ENCODE assay signal across 27 mouse cellular contexts in the genomic region with DNA sequence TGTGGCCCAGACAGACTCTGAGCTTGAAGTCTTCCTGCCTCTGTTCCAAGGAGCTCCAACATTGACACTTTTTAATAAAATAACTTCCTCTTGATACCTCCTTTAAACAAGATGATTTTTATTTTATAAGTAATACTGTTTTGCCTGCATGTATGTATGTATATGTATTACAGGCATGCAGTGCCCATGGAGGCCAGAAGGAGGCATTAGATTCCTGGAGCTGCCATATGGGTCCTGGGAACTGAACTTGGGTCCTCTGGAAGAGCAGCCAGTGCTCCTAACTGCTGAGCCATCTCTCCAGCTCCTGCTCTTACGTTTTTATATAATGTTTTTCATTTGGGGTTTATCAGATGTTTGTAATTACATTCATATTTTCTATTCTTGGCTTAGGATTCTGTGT. TPM values are rescaled to one million over a fixed set of nuclear protein-coding genes. Genes with fewer than 3 reads are reported as not detected.
DNase-seq lines count a peak whose midpoint lies in the region; ATAC-seq and TF ChIP-seq lines count a peak whose summit lies in the region.
"Had no signal": no experiment of that assay in that cellular context is flagged by ENCODE, and none has a peak within 500 bp of the region (broad histone marks: within the 10 kb centered on the region; RNA-seq: fewer than 3 reads in every experiment).

No protein-coding gene starts in this region.

- H3K27ac ChIP-seq in forebrain, postnatal 0 days (ENCODE audit: low read depth, low read length): no peak overlapping the region
- H3K27ac ChIP-seq in forebrain, embryonic 15.5 days (replicated peaks): no peak overlapping the region
- H3K27ac ChIP-seq in layer of hippocampus, adult 2 months: no peak overlapping the region
- H3K27ac ChIP-seq in midbrain, postnatal 0 days (ENCODE audit: low read depth, low read length): no peak overlapping the region
- H3K27ac ChIP-seq in midbrain, embryonic 10.5 days (replicated peaks): no peak overlapping the region
- H3K27ac ChIP-seq: embryonic facial prominence, embryonic 10.5 days; heart, embryonic 15.5 days; hindbrain, embryonic 15.5 days; limb, embryonic 10.5 days; neural tube, embryonic 15.5 days had no signal

- H3K4me1 ChIP-seq in forebrain, postnatal 0 days (ENCODE audit: insufficient read depth): no peaks in the 10 kb centered on the region
- H3K4me1 ChIP-seq in forebrain, embryonic 15.5 days: peaks cover 5% of the 10 kb centered on the region; the same call in 1 of the 2 replicates
- no peaks in the 10 kb centered on the region for H3K4me1 ChIP-seq in midbrain, postnatal 0 days (ENCODE audit: insufficient read depth, low read length)
- no peaks in the 10 kb centered on the region for H3K4me1 ChIP-seq in midbrain, embryonic 10.5 days
- H3K4me1 ChIP-seq: heart, embryonic 15.5 days; hindbrain, embryonic 15.5 days had no signal

- no peaks in the 10 kb centered on the region for H3K36me3 ChIP-seq in forebrain, postnatal 0 days (ENCODE audit: insufficient read depth)
- no peaks in the 10 kb centered on the region for H3K36me3 ChIP-seq in forebrain, embryonic 15.5 days
- H3K36me3 ChIP-seq in midbrain, postnatal 0 days (ENCODE audit: insufficient read depth, low read length): no peaks in the 10 kb centered on the region
- H3K36me3 ChIP-seq in midbrain, embryonic 10.5 days: peaks cover 62% of the 10 kb centered on the region
- H3K36me3 ChIP-seq: heart, embryonic 15.5 days; hindbrain, embryonic 15.5 days; neural tube, embryonic 15.5 days had no signal

- H3K9me3 ChIP-seq in forebrain, postnatal 0 days (ENCODE audit: low read length): no peaks in the 10 kb centered on the region
- no peaks in the 10 kb centered on the region for H3K9me3 ChIP-seq in forebrain, embryonic 15.5 days
- no peaks in the 10 kb centered on the region for H3K9me3 ChIP-seq in midbrain, postnatal 0 days (ENCODE audit: low read length)
- no peaks in the 10 kb centered on the region for H3K9me3 ChIP-seq in midbrain, embryonic 10.5 days (replicated peaks)
- H3K9me3 ChIP-seq: embryonic facial prominence, embryonic 10.5 days; heart, embryonic 15.5 days; hindbrain, embryonic 15.5 days; limb, embryonic 10.5 days; megakaryocyte, embryonic 14.5 days; neural tube, embryonic 15.5 days had no signal

- H3K9ac ChIP-seq in forebrain, postnatal 0 days: no peak overlapping the region
- H3K9ac ChIP-seq in forebrain, embryonic 15.5 days (replicated peaks): no peak overlapping the region
- no peak overlapping the region for H3K9ac ChIP-seq in midbrain, postnatal 0 days (replicated peaks; ENCODE audit: low read length, poor library complexity, severe bottlenecking)
- H3K9ac ChIP-seq: heart, embryonic 15.5 days; hindbrain, embryonic 15.5 days; liver, postnatal 0 days; neural tube, embryonic 15.5 days had no signal

- WGBS in forebrain, postnatal 0 days: 84% methylated on average over 1 of the region's 1 CpGs
- WGBS in forebrain, embryonic 15.5 days: 92% methylated on average over 1 of the region's 1 CpGs
- 91% methylated on average over 1 of the region's 1 CpGs for WGBS in midbrain, postnatal 0 days
- 86% methylated on average over 1 of the region's 1 CpGs for WGBS in midbrain, embryonic 10.5 days

- H3K4me3 ChIP-seq in forebrain, postnatal 0 days (ENCODE audit: low read depth, low read length): no peak overlapping the region
- H3K4me3 ChIP-seq in forebrain, embryonic 15.5 days: no peak overlapping the region
- no peak overlapping the region for H3K4me3 ChIP-seq in layer of hippocampus, adult 2 months
- no peak overlapping the region for H3K4me3 ChIP-seq in midbrain, postnatal 0 days (ENCODE audit: low read depth, low read length)
- no peak overlapping the region for H3K4me3 ChIP-seq in midbrain, embryonic 10.5 days
- H3K4me3 ChIP-seq: embryonic facial prominence, embryonic 10.5 days; heart, embryonic 15.5 days; hindbrain, embryonic 15.5 days; limb, embryonic 10.5 days; megakaryocyte, embryonic 14.5 days; neural tube, embryonic 15.5 days had no signal

- H3K27me3 ChIP-seq in forebrain, postnatal 0 days (ENCODE audit: insufficient read depth, low read length): no peaks in the 10 kb centered on the region
- no peaks in the 10 kb centered on the region for H3K27me3 ChIP-seq in forebrain, embryonic 15.5 days
- no peaks in the 10 kb centered on the region for H3K27me3 ChIP-seq in midbrain, postnatal 0 days (ENCODE audit: insufficient read depth, low read length)
- H3K27me3 ChIP-seq in midbrain, embryonic 10.5 days (ENCODE audit: low read depth, poor library complexity, severe bottlenecking): no peaks in the 10 kb centered on the region
- H3K27me3 ChIP-seq: CH12.LX; heart, embryonic 15.5 days; hindbrain, embryonic 15.5 days; megakaryocyte, embryonic 14.5 days; neural tube, embryonic 15.5 days had no signal

- no peak overlapping the region for H3K4me2 ChIP-seq in forebrain, postnatal 0 days (ENCODE audit: low read depth)
- no peak overlapping the region for H3K4me2 ChIP-seq in forebrain, embryonic 15.5 days (replicated peaks)
- no peak overlapping the region for H3K4me2 ChIP-seq in midbrain, postnatal 0 days (ENCODE audit: low read depth, low read length, poor library complexity, severe bottlenecking)
- H3K4me2 ChIP-seq: heart, embryonic 15.5 days; hindbrain, embryonic 15.5 days; neural tube, embryonic 15.5 days had no signal

- no peak for ATAC-seq in forebrain, postnatal 0 days
- no peak for ATAC-seq in forebrain, embryonic 15.5 days (replicated peaks)
- ATAC-seq in midbrain, postnatal 0 days (ENCODE audit: low FRiP score): no peak
- ATAC-seq: intestine, embryonic 16.5 days; liver, postnatal 0 days; midbrain, embryonic 16.5 days had no signal

- no peak for DNase-seq in forebrain, postnatal 0 days
- no peak for DNase-seq in layer of hippocampus, adult 2 months (ENCODE audit: low spot score in 2 of 2)
- DNase-seq in layer of hippocampus, postnatal 14 days (ENCODE audit: low spot score in 2 of 2): no peak
- no peak for DNase-seq in midbrain, postnatal 0 days (ENCODE audit: low spot score)
- no peak for DNase-seq in midbrain, embryonic 10.5 days (ENCODE audit: low spot score)
- DNase-seq in retina, embryonic 14.5 days (ENCODE audit: low spot score): no peak
- DNase-seq in urinary bladder, postnatal 14 days (ENCODE audit: low spot score): no peak
- DNase-seq: adrenal gland, postnatal 36 days; cerebellum, adult 9-11 months; heart, postnatal 4 days; kidney, postnatal 4 days; layer of hippocampus, adult 9-11 months; liver; liver, postnatal 0 days; right cerebral cortex, postnatal 14 days; spleen, adult 18-20 months; thymus, postnatal 25 days had no signal

- 0 out of 2 replicates have a peak, but pooled peaks have one; percentile 13 for TF ChIP-seq CTCF in forebrain, postnatal 0 days (IDR thresholded peaks at IDR 0.05; ENCODE audit: low read depth)
- peak; percentile 48 for TF ChIP-seq CTCF in layer of hippocampus, adult 2 months (conservative IDR thresholded peaks at IDR 0.05)
- 0 out of 2 replicates have a peak, but pooled peaks have one; percentile 15 for TF ChIP-seq CTCF in midbrain, postnatal 0 days (IDR thresholded peaks at IDR 0.05)

RNA-seq across cellular contexts. Expression of gene Dlg1, which starts 9.0 kb away (rescaled TPM):
- total RNA-seq in forebrain, postnatal 0 days (2014; rRNA removed): 27.7 and 37.7 TPM in 2 replicates
- 6.6 and 11.3 TPM in 2 replicates for polyA plus RNA-seq in forebrain, postnatal 0 days (2015; fragmentation: Nextera tagmentation; extraction: Ambion mirVana)
- 17.7 and 20.9 TPM in 2 replicates for polyA plus RNA-seq in forebrain, embryonic 15.5 days (2015; fragmentation: Nextera tagmentation; extraction: Ambion mirVana)
- 10 to 100 TPM; 86.2 to 86.4 TPM for total RNA-seq in layer of hippocampus, adult 2 months (2021)
- total RNA-seq in layer of hippocampus, postnatal 14 days (2021): 10 to 100 TPM; 52.0 to 56.1 TPM
- 24.8 and 25.0 TPM in 2 replicates for total RNA-seq in midbrain, postnatal 0 days (2014; rRNA removed)
- 10.1 and 10.9 TPM in 2 replicates for polyA plus RNA-seq in midbrain, postnatal 0 days (2015; fragmentation: Nextera tagmentation; extraction: Ambion mirVana)
- polyA plus RNA-seq in midbrain, embryonic 10.5 days (2016; fragmentation: Nextera tagmentation; extraction: Ambion mirVana): 20.0 and 20.3 TPM in 2 replicates
